Mouse (Mus musculus) spleen, adult 2 months (tissue): ENCODE measurements around the gene Nfic. TPM values are rescaled to one million over a fixed set of nuclear protein-coding genes. Genes with fewer than 3 reads are reported as not detected.
A peak's percentile ranks its signal among the peaks of the same experiment; 100 is the strongest.

ENCODE experiments used
- DNase-seq, 2 experiments: peaks; one replicate each; pipeline versions ENCODE4 v3.0.0 to v3.0.0-alpha.2; 2012 to 2021; ENCODE audit warnings: low spot score in 2 of 2, low read depth in 1 of 2
- H3K27ac ChIP-seq: fragments of 200-500 bp; 2 replicates; pipeline ENCODE4 v1.5.1; 2012; ENCODE audit warnings: low read length, inconsistent platforms; ENCODE audit not compliant: insufficient read depth
- H3K27me3 ChIP-seq: fragments of 200-500 bp; 2 replicates; pipeline ENCODE4 v1.6.1; 2012; ENCODE audit warnings: mild to moderate bottlenecking, moderate library complexity, low read length, inconsistent platforms; ENCODE audit not compliant: control insufficient read depth, insufficient read depth
- H3K36me3 ChIP-seq: fragments of 200-500 bp; 2 replicates; pipeline ENCODE4 v1.6.1; 2012; ENCODE audit warnings: mild to moderate bottlenecking, low read length, inconsistent platforms; ENCODE audit not compliant: control insufficient read depth, insufficient read depth
- H3K4me1 ChIP-seq: fragments of 200-500 bp; 2 replicates; pipeline ENCODE4 v1.6.1; 2011; ENCODE audit warnings: inconsistent platforms; ENCODE audit not compliant: control insufficient read depth, insufficient read depth, insufficient read length
- H3K4me3 ChIP-seq: fragments of 200-500 bp; 2 replicates; pipeline ENCODE4 v1.5.1; 2011; ENCODE audit warnings: mild to moderate bottlenecking, inconsistent platforms; ENCODE audit not compliant: insufficient read depth, insufficient read length; ENCODE audit errors: extremely low read depth
- CTCF ChIP-seq: fragments of 200-500 bp; IDR thresholded peaks from 2 replicates; pipeline ENCODE4 v1.5.1; 2011; ENCODE audit warnings: mild to moderate bottlenecking, inconsistent platforms; ENCODE audit not compliant: insufficient read depth, insufficient read length, insufficient replicate concordance; ENCODE audit errors: extremely low read depth
- POLR2A ChIP-seq: fragments of 200-500 bp; IDR thresholded peaks from 2 replicates; pipeline ENCODE4 v1.6.1; 2011; ENCODE audit warnings: low read depth, low read length, inconsistent platforms
- WGBS: fragments of 180-500 bp; shearing (Covaris S2); methylation state at CpG from one replicate; pipeline ENCODE4 v1.1.7; 2018; 5-methylcytosine and 5-hydroxymethylcytosine counted together
- polyA plus RNA-seq: library from polyadenylated mRNA; depleted of rRNA; stranded (reverse); fragments of >200 nt; gene quantifications from 2 replicates; pipeline ENCODE4 v1.2.3, GENCODE M21; 2012

Gene Nfic
- polyA plus RNA-seq, 1 experiment, result 26.0 TPM

- Histone ChIP-seq H3K4me3 (no peak overlapping the region), H3K27ac (peak overlapping the region; percentile 43)
Observed at GRCm38 (mm10) chr10:81404082-81404481, 51.4 kb downstream of the Nfic start.

GRCm38 (mm10) chr10:81403511-81403910, 51.9 kb downstream of the Nfic start:
- H3K27ac ChIP-seq, result no peak overlapping the region
- H3K27me3 ChIP-seq, result no peaks in the 10 kb centered on the region
- peaks cover 18% of the 10 kb centered on the region for H3K36me3 ChIP-seq
- TF ChIP-seq CTCF (no peak), POLR2A (no peak)
- H3K4me3 ChIP-seq, result no peak overlapping the region
- H3K4me1 ChIP-seq, result peaks cover 22% of the 10 kb centered on the region
- WGBS, result 91% methylated on average over 10 of the region's 10 CpGs
- no peak for DNase-seq

More at GRCm38 (mm10) chr10:81404082-81404481, 51.4 kb downstream of the Nfic start:
- H3K27me3 ChIP-seq, result no peaks in the 10 kb centered on the region
- H3K36me3 ChIP-seq, result peaks cover 18% of the 10 kb centered on the region
- 72% methylated on average over 9 of the region's 9 CpGs for WGBS
- no peak for TF ChIP-seq POLR2A
- TF ChIP-seq CTCF, result no peak
- H3K4me1 ChIP-seq, result peaks cover 27% of the 10 kb centered on the region
- DNase-seq, result no peak

- H3K4me3 ChIP-seq, result no peak overlapping the region
- no peak for DNase-seq
- peak overlapping the region; percentile 29; the same call in 1 of the 2 replicates for H3K27ac ChIP-seq
- WGBS, result 87% methylated on average over 7 of the region's 7 CpGs
- peaks cover 18% of the 10 kb centered on the region for H3K36me3 ChIP-seq
- no peak for TF ChIP-seq CTCF
- TF ChIP-seq POLR2A, result no peak
- peaks cover 11% of the 10 kb centered on the region for H3K4me1 ChIP-seq
- H3K27me3 ChIP-seq, result no peaks in the 10 kb centered on the region
Observed at GRCm38 (mm10) chr10:81402227-81402765, 53.1 kb downstream of the Nfic start.

- no peak overlapping the region for H3K4me3 ChIP-seq
- H3K27me3 ChIP-seq, result no peaks in the 10 kb centered on the region
- peaks cover 15% of the 10 kb centered on the region for H3K36me3 ChIP-seq
- no peak for DNase-seq
- peaks cover 8% of the 10 kb centered on the region for H3K4me1 ChIP-seq
- peak overlapping the region; percentile 58; the same call in 1 of the 2 replicates for H3K27ac ChIP-seq
- no peak for TF ChIP-seq CTCF
- no peak for TF ChIP-seq POLR2A
- WGBS, result 60% methylated on average over 18 of the region's 18 CpGs
Observed at GRCm38 (mm10) chr10:81401521-81402226, 53.8 kb downstream of the Nfic start.

- no peak for DNase-seq
- Histone ChIP-seq H3K4me3 (no peak overlapping the region), H3K27ac (no peak overlapping the region), H3K36me3 (peaks cover 15% of the 10 kb centered on the region), H3K27me3 (no peaks in the 10 kb centered on the region), H3K4me1 (peaks cover 8% of the 10 kb centered on the region)
- TF ChIP-seq CTCF (no peak), POLR2A (no peak)
- WGBS, result 84% methylated on average over 10 of the region's 10 CpGs
Observed at GRCm38 (mm10) chr10:81401205-81401520, 54.3 kb downstream of the Nfic start.

- Histone ChIP-seq H3K4me3 (no peak overlapping the region), H3K4me1 (peaks cover 8% of the 10 kb centered on the region), H3K36me3 (peaks cover 15% of the 10 kb centered on the region), H3K27ac (no peak overlapping the region), H3K27me3 (no peaks in the 10 kb centered on the region)
- no peak for TF ChIP-seq CTCF
- TF ChIP-seq POLR2A, result no peak
- 92% methylated on average over 22 of the region's 22 CpGs for WGBS
- no peak for DNase-seq
Observed at GRCm38 (mm10) chr10:81400371-81401204, 54.8 kb downstream of the Nfic start.

- Histone ChIP-seq H3K4me3 (no peak overlapping the region), H3K36me3 (peaks cover 15% of the 10 kb centered on the region), H3K4me1 (peaks cover 6% of the 10 kb centered on the region), H3K27ac (no peak overlapping the region), H3K27me3 (no peaks in the 10 kb centered on the region)
- no peak for TF ChIP-seq CTCF
- no peak for TF ChIP-seq POLR2A
- no peak for DNase-seq
- WGBS, result 93% methylated on average over 18 of the region's 18 CpGs
Observed at GRCm38 (mm10) chr10:81399798-81400308, 55.6 kb downstream of the Nfic start.
